Mouse (Mus musculus): ENCODE data around the gene Arvcf. TPM values are rescaled to one million over a fixed set of nuclear protein-coding genes. Genes with fewer than 3 reads are reported as not detected.

Arvcf gene
- polyA plus RNA-seq, 1 experiment = 55.9 TPM

GRCm38 (mm10) chr16:18413032-18413816, 65.2 kb downstream of the Arvcf start:
- peaks cover 17% of the 10 kb centered on the region for H3K4me1 ChIP-seq (ENCODE audit: control insufficient read depth, insufficient read depth, insufficient read length)
- no peak overlapping the region for H3K4me3 ChIP-seq (ENCODE audit: extremely low read depth, insufficient read depth, insufficient read length)
- peak in 1 of 2 experiments; percentile 32 for DNase-seq (ENCODE audit: low read depth in 1 of 2, low spot score in 2 of 2)
- no peak for TF ChIP-seq CTCF (IDR thresholded peaks at IDR 0.05; ENCODE audit: extremely low read depth, insufficient read depth, insufficient read length, insufficient replicate concordance)
- no peak for TF ChIP-seq POLR2A (IDR thresholded peaks at IDR 0.05; ENCODE audit: low read depth, low read length)
- 48% methylated on average over 7 of the region's 7 CpGs for WGBS
- H3K27me3 ChIP-seq (ENCODE audit: control insufficient read depth, insufficient read depth, low read length) = no peaks in the 10 kb centered on the region
- H3K27ac ChIP-seq (ENCODE audit: insufficient read depth, low read length) = peak overlapping the region; percentile 50
- H3K36me3 ChIP-seq (ENCODE audit: control insufficient read depth, insufficient read depth, low read length) = peaks cover 6% of the 10 kb centered on the region

GRCm38 (mm10) chr16:18416094-18416761, 68.2 kb downstream of the Arvcf start:
- H3K27me3 ChIP-seq (ENCODE audit: control insufficient read depth, insufficient read depth, low read length) = no peaks in the 10 kb centered on the region
- WGBS = 69% methylated on average over 18 of the region's 18 CpGs
- H3K4me1 ChIP-seq (ENCODE audit: control insufficient read depth, insufficient read depth, insufficient read length) = peaks cover 18% of the 10 kb centered on the region
- H3K4me3 ChIP-seq (ENCODE audit: extremely low read depth, insufficient read depth, insufficient read length) = no peak overlapping the region
- no peak for TF ChIP-seq POLR2A (IDR thresholded peaks at IDR 0.05; ENCODE audit: low read depth, low read length)
- no peak for DNase-seq (ENCODE audit: low read depth in 1 of 2, low spot score in 2 of 2)
- H3K36me3 ChIP-seq (ENCODE audit: control insufficient read depth, insufficient read depth, low read length) = 0 out of 2 replicates have a peak, but pooled peaks cover 2% of the 10 kb centered on the region
- peak overlapping the region; percentile 63; the same call in 1 of the 2 replicates for H3K27ac ChIP-seq (ENCODE audit: insufficient read depth, low read length)

GRCm38 (mm10) chr16:18416837-18417236, 68.9 kb downstream of the Arvcf start:
- Histone ChIP-seq H3K27ac (ENCODE audit: insufficient read depth, low read length) (peak overlapping the region; percentile 63; the same call in 1 of the 2 replicates), H3K36me3 (ENCODE audit: control insufficient read depth, insufficient read depth, low read length) (0 out of 2 replicates have a peak, but pooled peaks cover 2% of the 10 kb centered on the region), H3K27me3 (ENCODE audit: control insufficient read depth, insufficient read depth, low read length) (no peaks in the 10 kb centered on the region), H3K4me3 (ENCODE audit: extremely low read depth, insufficient read depth, insufficient read length) (no peak overlapping the region), H3K4me1 (ENCODE audit: control insufficient read depth, insufficient read depth, insufficient read length) (peaks cover 11% of the 10 kb centered on the region)
- no peak for TF ChIP-seq CTCF (IDR thresholded peaks at IDR 0.05; ENCODE audit: extremely low read depth, insufficient read depth, insufficient read length, insufficient replicate concordance)
- TF ChIP-seq POLR2A (IDR thresholded peaks at IDR 0.05; ENCODE audit: low read depth, low read length) = no peak
- DNase-seq (ENCODE audit: low read depth in 1 of 2, low spot score in 2 of 2) = no peak
- WGBS = 90% methylated on average over 3 of the region's 3 CpGs

- no peak overlapping the region for H3K27ac ChIP-seq (ENCODE audit: insufficient read depth, low read length)
- H3K4me3 ChIP-seq (ENCODE audit: extremely low read depth, insufficient read depth, insufficient read length) = no peak overlapping the region
- no peak for TF ChIP-seq POLR2A (IDR thresholded peaks at IDR 0.05; ENCODE audit: low read depth, low read length)
- no peak for TF ChIP-seq CTCF (IDR thresholded peaks at IDR 0.05; ENCODE audit: extremely low read depth, insufficient read depth, insufficient read length, insufficient replicate concordance)
- H3K4me1 ChIP-seq (ENCODE audit: control insufficient read depth, insufficient read depth, insufficient read length) = peaks cover 9% of the 10 kb centered on the region; the same call in 1 of the 2 replicates
- no peaks in the 10 kb centered on the region for H3K27me3 ChIP-seq (ENCODE audit: control insufficient read depth, insufficient read depth, low read length)
- 91% methylated on average over 5 of the region's 5 CpGs for WGBS
- DNase-seq (ENCODE audit: low read depth in 1 of 2, low spot score in 2 of 2) = no peak
- H3K36me3 ChIP-seq (ENCODE audit: control insufficient read depth, insufficient read depth, low read length) = 0 out of 2 replicates have a peak, but pooled peaks cover 2% of the 10 kb centered on the region
These were observed 69.5 kb downstream of the Arvcf start for GRCm38 (mm10) chr16:18417491-18417890.

- 78% methylated on average over 4 of the region's 4 CpGs for WGBS
- DNase-seq (ENCODE audit: low read depth in 1 of 2, low spot score in 2 of 2) = no peak
These were observed 71.0 kb downstream of the Arvcf start for GRCm38 (mm10) chr16:18418756-18419602.

GRCm38 (mm10) chr16:18419603-18420026, 71.6 kb downstream of the Arvcf start:
- H3K36me3 ChIP-seq (ENCODE audit: control insufficient read depth, insufficient read depth, low read length) = 0 out of 2 replicates have a peak, but pooled peaks cover 2% of the 10 kb centered on the region
- H3K27ac ChIP-seq (ENCODE audit: insufficient read depth, low read length) = no peak overlapping the region
- H3K4me1 ChIP-seq (ENCODE audit: control insufficient read depth, insufficient read depth, insufficient read length) = peaks cover 2% of the 10 kb centered on the region; the same call in 1 of the 2 replicates
- WGBS = 45% methylated on average over 1 of the region's 1 CpGs
- H3K4me3 ChIP-seq (ENCODE audit: extremely low read depth, insufficient read depth, insufficient read length) = no peak overlapping the region
- no peak for DNase-seq (ENCODE audit: low read depth in 1 of 2, low spot score in 2 of 2)
- TF ChIP-seq POLR2A (IDR thresholded peaks at IDR 0.05; ENCODE audit: low read depth, low read length) (no peak), CTCF (IDR thresholded peaks at IDR 0.05; ENCODE audit: extremely low read depth, insufficient read depth, insufficient read length, insufficient replicate concordance) (no peak)
- H3K27me3 ChIP-seq (ENCODE audit: control insufficient read depth, insufficient read depth, low read length) = no peaks in the 10 kb centered on the region

More at GRCm38 (mm10) chr16:18418756-18419602, 71.0 kb downstream of the Arvcf start:
- Histone ChIP-seq H3K27me3 (ENCODE audit: control insufficient read depth, insufficient read depth, low read length) (no peaks in the 10 kb centered on the region), H3K4me3 (ENCODE audit: extremely low read depth, insufficient read depth, insufficient read length) (no peak overlapping the region), H3K27ac (ENCODE audit: insufficient read depth, low read length) (no peak overlapping the region), H3K4me1 (ENCODE audit: control insufficient read depth, insufficient read depth, insufficient read length) (peaks cover 2% of the 10 kb centered on the region; the same call in 1 of the 2 replicates), H3K36me3 (ENCODE audit: control insufficient read depth, insufficient read depth, low read length) (0 out of 2 replicates have a peak, but pooled peaks cover 2% of the 10 kb centered on the region)
- TF ChIP-seq POLR2A (IDR thresholded peaks at IDR 0.05; ENCODE audit: low read depth, low read length) (no peak), CTCF (IDR thresholded peaks at IDR 0.05; ENCODE audit: extremely low read depth, insufficient read depth, insufficient read length, insufficient replicate concordance) (no peak)
